Mouse (Mus musculus) liver, embryonic 11.5 days (tissue): ENCODE data around the gene Elmod3. TPM values are rescaled to one million over a fixed set of nuclear protein-coding genes. Genes with fewer than 3 reads are reported as not detected.

Experiments used
- ATAC-seq: fragments of 200-750 bp; cut with Nextera tagmentation; replicated peaks from 2 replicates; pipeline ENCODE4 v1.8.0; 2017; ENCODE audit warnings: moderate number of reproducible peaks, mild to moderate bottlenecking, moderate TSS enrichment, moderate library complexity; ENCODE audit not compliant: low FRiP score
- DNase-seq: peaks from one replicate; pipeline ENCODE4 v3.0.0-alpha.2; 2017; ENCODE audit warnings: low spot score
- H3K27ac ChIP-seq: fragments of 300-500 bp; sonication (generic); 2 replicates; pipeline ENCODE4 v1.5.1; 2014; ENCODE audit warnings: mild to moderate bottlenecking, low read depth, low read length, control low read depth
- H3K27me3 ChIP-seq: fragments of 300-500 bp; sonication (generic); replicated peaks from 2 replicates; pipeline ENCODE4 v1.6.1; 2014; ENCODE audit warnings: low read length, mixed read lengths; ENCODE audit not compliant: control insufficient read depth, insufficient read depth
- H3K36me3 ChIP-seq: fragments of 300-500 bp; sonication (generic); 2 replicates; pipeline ENCODE4 v1.6.1; 2014; ENCODE audit warnings: mild to moderate bottlenecking, low read length, moderate library complexity, mixed read lengths; ENCODE audit not compliant: control insufficient read depth, insufficient read depth
- H3K4me1 ChIP-seq: fragments of 300-500 bp; sonication (generic); replicated peaks from 2 replicates; pipeline ENCODE4 v1.6.1; 2014; ENCODE audit warnings: low read length, mixed read lengths; ENCODE audit not compliant: control insufficient read depth, insufficient read depth
- H3K4me2 ChIP-seq: fragments of 300-500 bp; sonication (generic); 2 replicates; pipeline ENCODE4 v1.6.1; 2014; ENCODE audit warnings: mild to moderate bottlenecking, control low read depth, moderate library complexity
- H3K4me3 ChIP-seq: fragments of 300-500 bp; sonication (generic); 2 replicates; pipeline ENCODE4 v1.5.1; 2014; ENCODE audit warnings: low read depth, low read length, control low read depth
- H3K9ac ChIP-seq: fragments of 300-500 bp; sonication (generic); 2 replicates; pipeline ENCODE4 v1.6.1; 2014; ENCODE audit warnings: low read depth, low read length, control low read depth
- H3K9me3 ChIP-seq: fragments of 300-500 bp; sonication (generic); 2 replicates; pipeline ENCODE4 v1.6.1; 2016; ENCODE audit warnings: low read length, inconsistent platforms, mixed read lengths; ENCODE audit not compliant: control insufficient read depth
- WGBS: fragments of 180-500 bp; shearing (Covaris S2); extraction: QIAGEN DNeasy Blood & Tissue Kit; methylation state at CpG from one replicate; pipeline ENCODE4 v1.1.7; 2014; 5-methylcytosine and 5-hydroxymethylcytosine counted together
- polyA plus RNA-seq: library from polyadenylated mRNA; unstranded; fragments of >200 nt; fragmentation: Nextera tagmentation; extraction: Ambion mirVana; gene quantifications from 2 replicates; pipeline ENCODE4 v1.2.1, GENCODE M21; 2014

The Elmod3 gene
- polyA plus RNA-seq, 1 experiment from 2014 or later = 12.3 TPM

- no peak for ATAC-seq
- DNase-seq = no peak
Measured at GRCm38 (mm10) chr6:72590111-72590510, 8.1 kb downstream of the Elmod3 start.

GRCm38 (mm10) chr6:72588307-72588706 is 9.9 kb downstream of the Elmod3 start:
- ATAC-seq (no peak), DNase-seq (no peak)
- H3K27ac ChIP-seq = no peak overlapping the region
- no peaks in the 10 kb centered on the region for H3K4me1 ChIP-seq
- no peaks in the 10 kb centered on the region for H3K9me3 ChIP-seq
- H3K4me3 ChIP-seq = no peak overlapping the region
- H3K4me2 ChIP-seq = no peak overlapping the region
- H3K9ac ChIP-seq = no peak overlapping the region
- H3K27me3 ChIP-seq = no peaks in the 10 kb centered on the region
- 0 out of 2 replicates have a peak, but pooled peaks cover 2% of the 10 kb centered on the region for H3K36me3 ChIP-seq

More at GRCm38 (mm10) chr6:72590111-72590510, 8.1 kb downstream of the Elmod3 start:
- Histone ChIP-seq H3K9me3 (no peaks in the 10 kb centered on the region), H3K27me3 (no peaks in the 10 kb centered on the region), H3K27ac (no peak overlapping the region), H3K4me3 (no peak overlapping the region), H3K9ac (no peak overlapping the region), H3K4me2 (no peak overlapping the region), H3K36me3 (no peaks in the 10 kb centered on the region), H3K4me1 (no peaks in the 10 kb centered on the region)

- DNase-seq (no peak), ATAC-seq (no peak)
- Histone ChIP-seq H3K4me3 (no peak overlapping the region), H3K9ac (no peak overlapping the region), H3K4me1 (no peaks in the 10 kb centered on the region), H3K27me3 (no peaks in the 10 kb centered on the region), H3K27ac (no peak overlapping the region), H3K4me2 (no peak overlapping the region), H3K9me3 (no peaks in the 10 kb centered on the region), H3K36me3 (0 out of 2 replicates have a peak, but pooled peaks cover 2% of the 10 kb centered on the region)
- WGBS = 75% methylated on average over 3 of the region's 3 CpGs
Measured at GRCm38 (mm10) chr6:72586701-72587100, 11.5 kb downstream of the Elmod3 start.

- no peak overlapping the region for H3K4me3 ChIP-seq
- 0 out of 2 replicates have a peak, but pooled peaks cover 2% of the 10 kb centered on the region for H3K36me3 ChIP-seq
- no peaks in the 10 kb centered on the region for H3K9me3 ChIP-seq
- no peak overlapping the region for H3K4me2 ChIP-seq
- H3K9ac ChIP-seq = no peak overlapping the region
- no peaks in the 10 kb centered on the region for H3K27me3 ChIP-seq
- DNase-seq = no peak
- ATAC-seq = no peak
- H3K4me1 ChIP-seq = no peaks in the 10 kb centered on the region
- H3K27ac ChIP-seq = no peak overlapping the region
- 80% methylated on average over 11 of the region's 11 CpGs for WGBS
Measured at GRCm38 (mm10) chr6:72584154-72584553, 14.1 kb downstream of the Elmod3 start.

GRCm38 (mm10) chr6:72583211-72583839 is 14.9 kb downstream of the Elmod3 start:
- 89% methylated on average over 4 of the region's 4 CpGs for WGBS
- Histone ChIP-seq H3K9ac (no peak overlapping the region), H3K4me3 (no peak overlapping the region), H3K27me3 (no peaks in the 10 kb centered on the region), H3K9me3 (no peaks in the 10 kb centered on the region), H3K4me2 (no peak overlapping the region), H3K4me1 (no peaks in the 10 kb centered on the region), H3K27ac (no peak overlapping the region), H3K36me3 (0 out of 2 replicates have a peak, but pooled peaks cover 2% of the 10 kb centered on the region)
- ATAC-seq (no peak), DNase-seq (no peak)

- ATAC-seq = no peak
- Histone ChIP-seq H3K4me2 (no peak overlapping the region), H3K9ac (no peak overlapping the region), H3K27me3 (no peaks in the 10 kb centered on the region), H3K4me3 (no peak overlapping the region), H3K36me3 (0 out of 2 replicates have a peak, but pooled peaks cover 2% of the 10 kb centered on the region), H3K9me3 (no peaks in the 10 kb centered on the region), H3K27ac (no peak overlapping the region), H3K4me1 (no peaks in the 10 kb centered on the region)
- 77% methylated on average over 11 of the region's 11 CpGs for WGBS
- no peak for DNase-seq
Measured at GRCm38 (mm10) chr6:72581625-72582382, 16.4 kb downstream of the Elmod3 start.

GRCm38 (mm10) chr6:72576041-72576440 is 22.2 kb downstream of the Elmod3 start:
- Histone ChIP-seq H3K9me3 (no peaks in the 10 kb centered on the region), H3K27me3 (no peaks in the 10 kb centered on the region), H3K36me3 (no peaks in the 10 kb centered on the region), H3K27ac (no peak overlapping the region), H3K4me3 (no peak overlapping the region), H3K9ac (no peak overlapping the region), H3K4me1 (0 out of 2 replicates have a peak, but pooled peaks cover 2% of the 10 kb centered on the region), H3K4me2 (no peak overlapping the region)
- DNase-seq (no peak), ATAC-seq (no peak)
- WGBS = 93% methylated on average over 3 of the region's 3 CpGs

GRCm38 (mm10) chr6:72571826-72572225 is 26.4 kb downstream of the Elmod3 start:
- DNase-seq = no peak
- Histone ChIP-seq H3K9ac (no peak overlapping the region), H3K27ac (no peak overlapping the region), H3K27me3 (no peaks in the 10 kb centered on the region), H3K4me1 (0 out of 2 replicates have a peak, but pooled peaks cover 2% of the 10 kb centered on the region), H3K4me2 (no peak overlapping the region), H3K4me3 (no peak overlapping the region), H3K36me3 (no peaks in the 10 kb centered on the region), H3K9me3 (no peaks in the 10 kb centered on the region)
- WGBS = 54% methylated on average over 3 of the region's 3 CpGs
- no peak for ATAC-seq
